Mouse (Mus musculus): ENCODE measurements around the gene Atf1. TPM values are rescaled to one million over a fixed set of nuclear protein-coding genes. Genes with fewer than 3 reads are reported as not detected.

Gene Atf1
- total and polyA plus RNA-seq, 2 experiments: 11.2 to 36.3 TPM

DNA sequence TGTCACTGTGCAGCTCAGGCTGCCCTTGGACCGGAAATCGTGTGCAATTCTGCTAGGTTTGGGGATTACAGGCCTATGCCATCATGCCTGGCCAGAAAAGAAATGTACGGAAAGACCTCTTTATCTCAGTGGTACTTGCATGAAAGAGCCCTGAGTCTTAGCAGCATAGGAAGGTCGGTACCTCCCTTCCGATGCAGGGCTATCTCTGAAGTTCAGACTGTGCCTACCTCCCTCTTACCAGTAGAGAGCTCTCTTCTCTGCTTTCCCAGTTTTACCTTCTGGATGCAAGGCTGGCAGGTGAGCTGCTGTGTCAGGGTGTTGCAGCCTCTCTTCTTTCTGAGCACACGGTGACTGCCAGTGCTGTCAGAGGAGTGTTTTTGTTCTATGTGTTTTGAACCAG, 14.2 kb downstream of the Atf1 start:
- H3K9ac ChIP-seq (ENCODE audit: low read depth, low read length): no peak overlapping the region
- TF ChIP-seq POLR2A (IDR thresholded peaks at IDR 0.05; ENCODE audit: extremely low read depth, insufficient read depth, low read length) (no peak), CTCF (IDR thresholded peaks at IDR 0.05; ENCODE audit: low read depth, low read length) (no peak)
- H3K36me3 ChIP-seq (ENCODE audit: control insufficient read depth, insufficient read depth, low read length): peaks cover 35% of the 10 kb centered on the region
- H3K27ac ChIP-seq (replicated peaks; ENCODE audit: insufficient read depth, low read depth, low read length): no peak overlapping the region
- H3K79me2 ChIP-seq (ENCODE audit: control insufficient read depth, insufficient read depth, low read length): peaks cover 39% of the 10 kb centered on the region; the same call in 1 of the 2 replicates
- WGBS: 86% methylated on average over 6 of the region's 6 CpGs
- DNase-seq (ENCODE audit: extremely low read depth, low read depth, low spot score): no peak
- H3K4me3 ChIP-seq (ENCODE audit: insufficient read depth, low read depth, low read length): no peak overlapping the region
- no peaks in the 10 kb centered on the region for H3K27me3 ChIP-seq (ENCODE audit: control insufficient read depth, insufficient read depth, low read length)
- no peaks in the 10 kb centered on the region for H3K4me1 ChIP-seq (ENCODE audit: control insufficient read depth, insufficient read depth, low read length)

DNA sequence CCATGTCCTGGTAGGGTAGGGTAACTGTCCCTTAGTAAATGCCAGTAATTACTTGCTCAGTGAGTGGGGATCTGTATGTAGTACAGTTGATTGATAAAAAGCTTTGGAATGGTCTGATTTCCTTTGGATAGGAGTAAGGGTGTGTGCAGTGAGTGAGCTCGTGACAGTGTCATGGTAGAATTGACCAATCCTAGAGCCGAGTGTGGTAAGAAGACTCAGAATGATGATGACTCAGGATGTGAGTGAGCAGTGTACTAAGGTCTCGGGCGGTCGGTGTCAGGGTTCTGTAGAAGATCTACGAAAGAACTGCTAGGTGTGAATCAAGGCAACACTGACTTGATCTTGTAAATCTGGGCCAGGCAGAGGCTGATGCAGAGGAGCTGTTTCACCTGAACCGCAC, 18.3 kb downstream of the Atf1 start:
- peaks cover 18% of the 10 kb centered on the region; the same call in 1 of the 2 replicates for H3K79me2 ChIP-seq (ENCODE audit: control insufficient read depth, insufficient read depth, low read length)
- no peaks in the 10 kb centered on the region for H3K4me1 ChIP-seq (ENCODE audit: control insufficient read depth, insufficient read depth, low read length)
- H3K4me3 ChIP-seq (ENCODE audit: insufficient read depth, low read depth, low read length): no peak overlapping the region
- 94% methylated on average over 7 of the region's 7 CpGs for WGBS
- DNase-seq (ENCODE audit: extremely low read depth, low read depth, low spot score): no peak
- peaks cover 41% of the 10 kb centered on the region for H3K36me3 ChIP-seq (ENCODE audit: control insufficient read depth, insufficient read depth, low read length)
- TF ChIP-seq CTCF (IDR thresholded peaks at IDR 0.05; ENCODE audit: low read depth, low read length): no peak
- TF ChIP-seq POLR2A (IDR thresholded peaks at IDR 0.05; ENCODE audit: extremely low read depth, insufficient read depth, low read length): no peak
- no peak overlapping the region for H3K9ac ChIP-seq (ENCODE audit: low read depth, low read length)
- no peak overlapping the region for H3K27ac ChIP-seq (replicated peaks; ENCODE audit: insufficient read depth, low read depth, low read length)
- H3K27me3 ChIP-seq (ENCODE audit: control insufficient read depth, insufficient read depth, low read length): no peaks in the 10 kb centered on the region

DNA sequence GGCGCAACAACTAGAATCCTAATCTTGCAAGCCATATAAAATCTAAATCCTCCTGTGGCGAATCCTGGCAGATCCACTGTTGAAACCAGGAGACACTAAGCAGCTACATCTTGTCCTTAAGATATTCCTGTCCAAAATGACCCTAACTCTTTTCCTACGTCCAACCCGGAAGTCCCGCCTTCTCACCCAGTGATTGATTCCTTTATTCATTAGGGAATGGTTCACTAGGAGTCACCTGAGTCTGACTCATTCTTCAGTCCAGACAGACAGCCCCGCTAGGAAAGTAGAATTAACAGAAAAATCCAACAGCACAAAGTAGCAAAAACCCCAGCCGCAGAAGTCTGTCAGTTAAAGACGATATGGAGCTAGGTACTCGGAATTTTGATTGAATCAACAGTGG, 19.7 kb downstream of the Atf1 start:
- no peaks in the 10 kb centered on the region for H3K4me1 ChIP-seq (ENCODE audit: control insufficient read depth, insufficient read depth, low read length)
- no peak for DNase-seq (ENCODE audit: extremely low read depth, low read depth, low spot score)
- H3K4me3 ChIP-seq (ENCODE audit: insufficient read depth, low read depth, low read length): no peak overlapping the region
- no peaks in the 10 kb centered on the region for H3K27me3 ChIP-seq (ENCODE audit: control insufficient read depth, insufficient read depth, low read length)
- peaks cover 51% of the 10 kb centered on the region for H3K36me3 ChIP-seq (ENCODE audit: control insufficient read depth, insufficient read depth, low read length)
- H3K27ac ChIP-seq (replicated peaks; ENCODE audit: insufficient read depth, low read depth, low read length): no peak overlapping the region
- H3K79me2 ChIP-seq (ENCODE audit: control insufficient read depth, insufficient read depth, low read length): peaks cover 14% of the 10 kb centered on the region; the same call in 1 of the 2 replicates
- WGBS: 97% methylated on average over 9 of the region's 9 CpGs
- no peak overlapping the region for H3K9ac ChIP-seq (ENCODE audit: low read depth, low read length)
- TF ChIP-seq CTCF (IDR thresholded peaks at IDR 0.05; ENCODE audit: low read depth, low read length) (no peak), POLR2A (IDR thresholded peaks at IDR 0.05; ENCODE audit: extremely low read depth, insufficient read depth, low read length) (no peak)

DNA sequence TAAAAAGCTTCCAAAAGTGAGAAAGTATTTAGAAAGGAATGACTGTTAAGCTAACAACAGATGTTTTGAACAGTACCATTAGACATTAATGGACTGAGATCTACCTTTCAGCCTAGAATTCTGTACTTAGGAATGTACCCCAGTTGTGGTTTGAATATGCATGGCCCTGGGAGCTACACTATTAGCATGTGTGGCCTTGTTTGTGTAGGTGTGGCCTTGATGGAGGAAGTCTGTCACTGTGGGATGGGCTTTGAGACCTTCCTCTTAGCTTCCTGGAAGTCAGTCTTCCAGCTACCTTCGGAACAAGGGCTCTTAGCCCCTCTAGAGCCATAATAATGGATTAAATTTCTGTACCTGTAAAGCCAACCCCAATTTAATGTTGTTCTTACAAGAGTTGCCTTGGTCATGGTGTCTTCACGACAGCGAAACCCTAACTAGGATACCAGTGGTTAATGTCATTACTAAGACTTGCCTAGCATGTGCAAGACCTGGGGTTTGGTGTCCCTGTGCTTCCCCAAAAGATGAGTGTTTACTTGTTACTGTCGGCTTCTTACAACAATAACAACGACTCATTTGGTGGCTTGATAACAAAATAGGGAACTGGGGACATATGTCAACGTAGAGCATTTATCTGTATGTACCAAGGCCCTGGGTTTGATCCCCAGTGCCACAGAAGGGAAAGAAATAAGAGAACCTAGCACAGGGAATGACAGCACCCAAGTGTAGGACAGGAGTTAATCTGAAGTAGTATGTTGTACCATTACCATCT, 21.2 kb downstream of the Atf1 start:
- Histone ChIP-seq H3K4me3 (ENCODE audit: insufficient read depth, low read depth, low read length) (no peak overlapping the region), H3K4me1 (ENCODE audit: control insufficient read depth, insufficient read depth, low read length) (no peaks in the 10 kb centered on the region), H3K79me2 (ENCODE audit: control insufficient read depth, insufficient read depth, low read length) (peaks cover 11% of the 10 kb centered on the region; the same call in 1 of the 2 replicates), H3K36me3 (ENCODE audit: control insufficient read depth, insufficient read depth, low read length) (peaks cover 64% of the 10 kb centered on the region), H3K9ac (ENCODE audit: low read depth, low read length) (no peak overlapping the region), H3K27ac (replicated peaks; ENCODE audit: insufficient read depth, low read depth, low read length) (no peak overlapping the region), H3K27me3 (ENCODE audit: control insufficient read depth, insufficient read depth, low read length) (no peaks in the 10 kb centered on the region)
- WGBS: 95% methylated on average over 6 of the region's 6 CpGs
- no peak for TF ChIP-seq POLR2A (IDR thresholded peaks at IDR 0.05; ENCODE audit: extremely low read depth, insufficient read depth, low read length)
- no peak for TF ChIP-seq CTCF (IDR thresholded peaks at IDR 0.05; ENCODE audit: low read depth, low read length)
- no peak for DNase-seq (ENCODE audit: extremely low read depth, low read depth, low spot score)

DNA sequence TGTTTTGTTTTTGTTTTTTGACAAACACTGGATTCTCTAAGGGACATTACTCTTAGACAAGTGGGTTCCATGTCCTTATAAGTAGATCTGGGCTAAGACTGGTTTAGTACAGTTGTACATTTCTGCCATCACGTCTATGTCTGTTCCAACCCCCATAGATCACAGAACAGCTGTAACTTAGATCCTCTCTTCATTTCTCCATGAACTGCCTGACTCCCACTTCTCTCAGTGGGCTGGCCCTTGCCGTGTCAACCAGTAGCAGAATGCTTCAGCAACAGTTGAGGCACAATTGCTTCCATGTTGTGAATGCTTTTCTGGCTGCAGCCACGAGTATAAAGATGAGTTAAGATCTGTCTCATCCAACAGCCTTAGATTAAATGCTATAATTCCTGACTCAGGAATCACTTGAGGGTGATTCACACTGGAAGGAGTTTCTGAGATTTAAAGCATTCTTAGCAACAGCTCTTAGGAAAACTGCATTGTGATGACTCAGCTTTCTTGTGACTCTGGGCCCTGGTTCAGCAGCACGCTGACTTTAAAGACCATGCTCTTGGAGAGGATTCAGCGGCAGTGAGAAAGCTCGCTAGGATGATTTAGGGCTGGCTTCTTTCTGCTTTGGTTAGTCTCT, 23.6 kb downstream of the Atf1 start:
- no peaks in the 10 kb centered on the region for H3K27me3 ChIP-seq (ENCODE audit: control insufficient read depth, insufficient read depth, low read length)
- H3K4me1 ChIP-seq (ENCODE audit: control insufficient read depth, insufficient read depth, low read length): no peaks in the 10 kb centered on the region
- peaks cover 72% of the 10 kb centered on the region for H3K36me3 ChIP-seq (ENCODE audit: control insufficient read depth, insufficient read depth, low read length)
- no peak overlapping the region for H3K9ac ChIP-seq (ENCODE audit: low read depth, low read length)
- 91% methylated on average over 6 of the region's 6 CpGs for WGBS
- no peak overlapping the region for H3K4me3 ChIP-seq (ENCODE audit: insufficient read depth, low read depth, low read length)
- TF ChIP-seq POLR2A (IDR thresholded peaks at IDR 0.05; ENCODE audit: extremely low read depth, insufficient read depth, low read length): no peak
- no peak for TF ChIP-seq CTCF (IDR thresholded peaks at IDR 0.05; ENCODE audit: low read depth, low read length)
- peaks cover under 1% of the 10 kb centered on the region; the same call in 1 of the 2 replicates for H3K79me2 ChIP-seq (ENCODE audit: control insufficient read depth, insufficient read depth, low read length)
- DNase-seq (ENCODE audit: extremely low read depth, low read depth, low spot score): no peak
- no peak overlapping the region for H3K27ac ChIP-seq (replicated peaks; ENCODE audit: insufficient read depth, low read depth, low read length)

DNA sequence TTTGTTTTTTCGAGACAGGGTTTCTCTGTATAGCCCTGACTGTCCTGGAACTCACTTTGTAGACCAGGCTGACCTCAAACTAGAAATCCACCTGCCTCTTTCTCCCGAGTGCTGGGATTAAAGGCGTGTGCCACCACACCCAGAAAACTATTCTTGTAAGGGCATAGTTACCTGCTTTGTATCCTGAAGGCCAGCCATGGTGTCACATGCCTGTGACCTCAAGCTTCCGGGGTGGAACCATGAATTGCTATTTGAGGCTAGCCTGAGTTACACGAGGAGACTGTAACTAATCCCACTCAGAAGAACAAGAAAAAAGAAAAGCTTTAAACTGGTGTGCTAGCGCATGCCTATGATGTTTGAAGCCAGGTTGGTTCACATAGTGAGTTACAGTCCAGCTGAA, 28.8 kb downstream of the Atf1 start:
- Histone ChIP-seq H3K79me2 (ENCODE audit: control insufficient read depth, insufficient read depth, low read length) (no peaks in the 10 kb centered on the region), H3K9ac (ENCODE audit: low read depth, low read length) (no peak overlapping the region), H3K4me1 (ENCODE audit: control insufficient read depth, insufficient read depth, low read length) (no peaks in the 10 kb centered on the region), H3K27me3 (ENCODE audit: control insufficient read depth, insufficient read depth, low read length) (no peaks in the 10 kb centered on the region), H3K27ac (replicated peaks; ENCODE audit: insufficient read depth, low read depth, low read length) (no peak overlapping the region), H3K4me3 (ENCODE audit: insufficient read depth, low read depth, low read length) (no peak overlapping the region), H3K36me3 (ENCODE audit: control insufficient read depth, insufficient read depth, low read length) (peaks cover 58% of the 10 kb centered on the region)
- no peak for DNase-seq (ENCODE audit: extremely low read depth, low read depth, low spot score)
- TF ChIP-seq CTCF (IDR thresholded peaks at IDR 0.05; ENCODE audit: low read depth, low read length) (no peak), POLR2A (IDR thresholded peaks at IDR 0.05; ENCODE audit: extremely low read depth, insufficient read depth, low read length) (no peak)
- WGBS: 88% methylated on average over 6 of the region's 6 CpGs

All from liver, adult 2 months (tissue).